Mouse (Mus musculus): ENCODE data around the gene Retreg2. TPM values are rescaled to one million over a fixed set of nuclear protein-coding genes. Genes with fewer than 3 reads are reported as not detected.

Retreg2 gene
- polyA plus RNA-seq, 1 experiment, result 44.3 TPM

- H3K4me1 ChIP-seq (ENCODE audit: control insufficient read depth, insufficient read depth, low read length), result no peaks in the 10 kb centered on the region
- TF ChIP-seq CTCF (IDR thresholded peaks at IDR 0.05; ENCODE audit: borderline replicate concordance, insufficient read depth, low read length), result no peak
- no peak for TF ChIP-seq POLR2A (IDR thresholded peaks at IDR 0.05; ENCODE audit: low read depth, low read length)
Observed at GRCm38 (mm10) chr1:75160256-75160617, 17.7 kb downstream of the Retreg2 start.

DNA sequence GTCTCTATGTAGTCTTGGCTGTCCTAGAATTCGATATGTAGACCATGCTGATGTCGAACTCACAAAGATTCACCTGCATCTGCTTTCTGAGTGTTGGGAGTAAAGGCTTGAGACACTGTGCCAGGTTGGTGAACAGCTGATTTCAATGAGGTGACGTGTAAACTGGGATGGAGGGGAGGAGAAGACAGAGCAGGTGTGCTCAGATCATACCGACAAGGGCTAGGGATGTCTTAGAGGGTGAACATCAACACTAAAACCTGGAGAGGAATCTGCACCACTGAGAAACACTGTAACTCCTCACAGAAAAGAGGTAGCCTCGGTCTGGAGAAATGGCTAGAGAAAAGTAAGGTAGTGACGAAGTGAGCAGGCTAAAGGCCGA lies 25.5 kb downstream of the Retreg2 start:
- no peak for TF ChIP-seq POLR2A (IDR thresholded peaks at IDR 0.05; ENCODE audit: low read depth, low read length)
- no peak for TF ChIP-seq CTCF (IDR thresholded peaks at IDR 0.05; ENCODE audit: borderline replicate concordance, insufficient read depth, low read length)
- H3K27ac ChIP-seq (ENCODE audit: insufficient read depth, low read length), result no peak overlapping the region

More at GRCm38 (mm10) chr1:75160256-75160617, 17.7 kb downstream of the Retreg2 start:
- Histone ChIP-seq H3K27ac (ENCODE audit: insufficient read depth, low read length) (no peak overlapping the region), H3K4me3 (ENCODE audit: insufficient read depth, low read length) (no peak overlapping the region)

DNA sequence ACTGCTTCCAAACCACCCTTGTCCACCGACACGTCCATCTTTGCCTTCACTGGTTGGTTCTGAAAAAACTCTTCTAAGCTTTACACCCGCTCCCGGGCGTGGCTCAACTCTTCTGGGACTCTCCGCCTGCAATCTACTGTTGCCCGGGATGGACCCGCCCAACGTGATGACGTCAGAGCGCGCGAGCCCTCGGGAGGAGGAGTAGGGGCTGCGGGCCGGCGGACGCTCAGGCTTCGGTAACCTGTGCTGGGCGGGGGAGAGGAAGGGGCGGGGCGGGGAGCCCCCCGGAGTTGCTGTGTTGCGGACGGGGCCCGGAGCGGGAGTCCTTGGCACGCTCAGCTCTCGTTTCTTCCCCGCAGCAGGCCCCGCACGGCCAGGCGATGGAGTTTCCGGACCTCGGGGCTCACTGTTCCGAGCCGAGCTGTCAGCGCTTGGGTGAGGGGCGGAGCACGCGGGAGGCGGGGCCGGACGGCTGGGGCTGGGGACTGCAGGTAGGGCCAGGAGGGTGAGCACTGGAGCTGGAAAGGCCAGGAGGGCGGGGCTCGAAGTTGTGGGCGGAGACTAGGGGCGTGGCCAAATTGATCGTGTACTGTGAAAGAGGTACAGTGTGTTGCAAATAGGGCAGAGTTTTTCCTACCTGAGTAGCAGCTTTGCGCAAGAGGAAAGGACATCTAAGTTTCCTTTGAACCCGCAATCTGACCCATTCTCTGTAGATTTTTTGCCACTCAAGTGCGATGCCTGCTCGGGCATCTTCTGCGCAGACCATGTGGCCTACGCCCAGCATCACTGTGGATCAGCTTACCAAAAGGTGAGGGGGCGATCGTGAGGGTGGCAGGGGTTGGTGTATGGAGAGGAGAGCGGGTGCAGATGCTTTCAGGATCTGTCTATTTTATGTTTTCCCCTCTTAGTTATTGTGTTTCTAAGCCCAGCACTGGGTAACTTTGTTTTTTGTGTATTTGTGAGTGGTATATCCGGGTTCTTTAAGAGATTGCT lies 26.2 kb downstream of the Retreg2 start, which contains the start of gene Zfand2b:
Zfand2b (plus strand) TSS at position 175 of the 993 bp plus-strand sequence.
- Histone ChIP-seq H3K27ac (ENCODE audit: insufficient read depth, low read length) (no peak within 1 kb of the TSS), H3K4me1 (ENCODE audit: control insufficient read depth, insufficient read depth, low read length) (no peaks in the 10 kb centered on the region; the same call in 1 of the 2 replicates), H3K4me3 (ENCODE audit: insufficient read depth, low read length) (peak within 1 kb of the TSS; percentile 71)
- TF ChIP-seq POLR2A (IDR thresholded peaks at IDR 0.05; ENCODE audit: low read depth, low read length), result peak; percentile 86
- TF ChIP-seq CTCF (IDR thresholded peaks at IDR 0.05; ENCODE audit: borderline replicate concordance, insufficient read depth, low read length), result no peak

More for the DNA sequence above, 25.5 kb downstream of the Retreg2 start:
- H3K4me3 ChIP-seq (ENCODE audit: insufficient read depth, low read length), result peak overlapping the region; percentile 23
- no peaks in the 10 kb centered on the region; the same call in 1 of the 2 replicates for H3K4me1 ChIP-seq (ENCODE audit: control insufficient read depth, insufficient read depth, low read length)

DNA sequence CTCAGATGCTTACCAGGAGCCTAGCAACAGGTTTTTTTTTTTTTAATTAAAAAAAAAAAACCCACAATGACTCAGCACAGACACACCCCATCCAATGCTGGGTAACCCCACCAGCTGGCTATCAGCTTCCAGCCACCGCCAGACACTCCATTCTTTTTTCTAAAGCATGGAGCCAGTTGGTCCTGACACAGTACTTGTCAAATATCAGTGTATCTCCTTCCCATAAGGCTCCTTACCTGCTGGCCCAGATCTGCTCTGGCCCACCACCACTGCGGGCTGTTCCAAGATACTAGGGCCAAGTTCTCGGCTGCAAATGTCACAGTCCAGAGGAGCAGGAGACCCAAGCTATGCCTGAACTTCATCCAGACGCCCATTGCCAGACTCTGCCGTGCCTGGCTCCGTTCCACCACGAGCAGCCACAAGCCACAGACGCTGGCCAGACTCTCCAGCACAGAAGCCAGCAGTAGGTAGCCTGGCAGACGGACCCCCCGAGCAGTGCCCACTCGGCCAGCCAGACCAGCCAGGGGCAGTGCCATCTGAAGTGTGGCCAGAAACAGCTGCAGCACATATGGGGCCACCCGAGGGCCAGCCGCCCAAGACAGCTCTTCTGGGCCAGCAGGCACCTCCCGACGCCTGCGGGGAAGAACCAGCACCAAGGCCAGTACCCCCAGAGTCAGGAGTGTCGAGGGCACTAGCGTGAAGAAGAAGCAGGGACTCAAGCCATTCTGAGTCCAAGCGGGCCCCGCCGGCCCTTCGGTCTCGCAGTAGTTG lies 36.9 kb downstream of the Retreg2 start:
- no peaks in the 10 kb centered on the region for H3K4me1 ChIP-seq (ENCODE audit: control insufficient read depth, insufficient read depth, low read length)
- no peak overlapping the region; the same call in 1 of the 2 replicates for H3K27ac ChIP-seq (ENCODE audit: insufficient read depth, low read length)
- H3K4me3 ChIP-seq (ENCODE audit: insufficient read depth, low read length), result peak overlapping the region; percentile 52
- no peak for TF ChIP-seq CTCF (IDR thresholded peaks at IDR 0.05; ENCODE audit: borderline replicate concordance, insufficient read depth, low read length)
- no peak for TF ChIP-seq POLR2A (IDR thresholded peaks at IDR 0.05; ENCODE audit: low read depth, low read length)

DNA sequence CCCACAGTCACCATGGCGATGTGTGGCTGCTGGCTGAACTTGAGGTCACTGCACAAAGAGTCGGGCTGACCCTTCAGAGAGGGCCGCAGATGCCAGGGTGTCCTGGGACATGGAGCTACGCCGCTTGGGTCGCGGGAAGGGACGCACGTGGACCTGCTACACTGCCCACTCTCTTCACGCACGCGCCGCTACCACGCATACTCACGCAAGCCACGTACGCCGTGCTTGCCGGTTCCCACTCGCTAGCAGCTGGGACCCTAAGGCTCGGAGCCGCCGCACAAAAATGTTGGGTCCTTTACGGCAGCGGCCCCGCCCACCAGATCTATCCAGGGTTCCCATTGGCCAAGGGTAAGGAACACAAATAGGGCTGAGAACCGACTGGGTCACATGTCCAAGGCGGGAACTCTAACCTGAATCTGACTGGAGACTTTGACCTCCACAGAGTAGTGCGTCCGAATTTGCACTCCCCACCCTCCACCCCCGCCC lies 37.6 kb downstream of the Retreg2 start, which contains the start of gene Abcb6:
Abcb6 (minus strand) TSS at position 288 of the 486 bp plus-strand sequence.
- TF ChIP-seq POLR2A (IDR thresholded peaks at IDR 0.05; ENCODE audit: low read depth, low read length) (peak; percentile 64), CTCF (IDR thresholded peaks at IDR 0.05; ENCODE audit: borderline replicate concordance, insufficient read depth, low read length) (no peak)
- Histone ChIP-seq H3K4me3 (ENCODE audit: insufficient read depth, low read length) (peak within 1 kb of the TSS; percentile 52), H3K27ac (ENCODE audit: insufficient read depth, low read length) (no peak within 1 kb of the TSS; the same call in 1 of the 2 replicates), H3K4me1 (ENCODE audit: control insufficient read depth, insufficient read depth, low read length) (no peaks in the 10 kb centered on the region)

GRCm38 (mm10) chr1:75180741-75181140 lies 38.2 kb downstream of the Retreg2 start:
- no peaks in the 10 kb centered on the region for H3K4me1 ChIP-seq (ENCODE audit: control insufficient read depth, insufficient read depth, low read length)
- no peak overlapping the region for H3K27ac ChIP-seq (ENCODE audit: insufficient read depth, low read length)
- TF ChIP-seq POLR2A (IDR thresholded peaks at IDR 0.05; ENCODE audit: low read depth, low read length) (no peak), CTCF (IDR thresholded peaks at IDR 0.05; ENCODE audit: borderline replicate concordance, insufficient read depth, low read length) (no peak)
- H3K4me3 ChIP-seq (ENCODE audit: insufficient read depth, low read length), result no peak overlapping the region

DNA sequence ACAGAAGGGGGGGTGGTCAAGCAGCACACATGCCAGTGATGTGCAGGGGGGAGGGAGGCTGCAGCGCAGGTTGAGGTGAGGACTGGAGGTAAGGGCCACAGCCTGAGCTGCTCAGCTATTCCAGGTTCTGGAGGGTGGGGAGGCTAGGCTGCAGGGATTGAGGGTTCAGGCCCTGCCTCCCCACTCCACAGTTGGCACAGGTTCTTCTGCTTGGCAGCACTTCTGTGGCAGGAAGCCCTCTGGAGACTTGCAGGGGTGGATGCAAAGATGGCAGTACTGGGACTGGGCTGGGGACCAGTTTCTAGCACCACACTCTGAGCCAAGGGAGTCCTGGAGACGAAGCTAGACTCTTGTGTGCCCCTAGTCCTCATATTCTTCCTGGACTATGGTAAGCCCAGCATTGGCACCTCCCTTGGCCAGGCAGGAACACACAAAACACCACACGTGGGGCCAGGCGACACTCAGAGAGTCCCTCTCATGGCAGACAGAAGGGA lies 38.8 kb downstream of the Retreg2 start:
- no peaks in the 10 kb centered on the region for H3K4me1 ChIP-seq (ENCODE audit: control insufficient read depth, insufficient read depth, low read length)
- TF ChIP-seq CTCF (IDR thresholded peaks at IDR 0.05; ENCODE audit: borderline replicate concordance, insufficient read depth, low read length), result no peak
- no peak for TF ChIP-seq POLR2A (IDR thresholded peaks at IDR 0.05; ENCODE audit: low read depth, low read length)
- no peak overlapping the region for H3K27ac ChIP-seq (ENCODE audit: insufficient read depth, low read length)
- no peak overlapping the region for H3K4me3 ChIP-seq (ENCODE audit: insufficient read depth, low read length)

- TF ChIP-seq CTCF (IDR thresholded peaks at IDR 0.05; ENCODE audit: borderline replicate concordance, insufficient read depth, low read length) (no peak), POLR2A (IDR thresholded peaks at IDR 0.05; ENCODE audit: low read depth, low read length) (no peak)
- Histone ChIP-seq H3K4me3 (ENCODE audit: insufficient read depth, low read length) (no peak overlapping the region), H3K27ac (ENCODE audit: insufficient read depth, low read length) (no peak overlapping the region), H3K4me1 (ENCODE audit: control insufficient read depth, insufficient read depth, low read length) (no peaks in the 10 kb centered on the region)
Observed at GRCm38 (mm10) chr1:75182160-75182559, 39.6 kb downstream of the Retreg2 start.

DNA sequence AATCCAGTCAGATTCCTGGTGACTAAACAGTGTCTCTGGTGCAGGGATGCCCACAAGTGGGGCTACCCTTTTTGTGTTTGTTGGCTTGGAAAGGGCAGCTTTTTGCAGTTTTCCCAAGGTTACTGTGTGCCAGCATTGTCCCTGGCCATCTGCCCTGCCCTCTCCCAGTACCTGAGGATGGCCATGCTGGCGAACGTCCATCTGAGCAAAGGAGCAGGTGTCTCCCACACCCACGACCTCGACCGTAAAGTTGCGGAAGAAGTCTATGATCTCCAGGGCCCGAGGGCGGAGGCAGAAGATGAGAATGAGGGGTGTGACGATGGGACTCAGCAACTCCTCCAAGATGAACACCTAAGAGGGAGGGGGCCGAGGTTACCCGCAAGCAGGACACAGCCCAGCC lies 42.9 kb downstream of the Retreg2 start:
- Histone ChIP-seq H3K27ac (ENCODE audit: insufficient read depth, low read length) (no peak overlapping the region), H3K4me3 (ENCODE audit: insufficient read depth, low read length) (no peak overlapping the region), H3K4me1 (ENCODE audit: control insufficient read depth, insufficient read depth, low read length) (no peaks in the 10 kb centered on the region)
- TF ChIP-seq CTCF (IDR thresholded peaks at IDR 0.05; ENCODE audit: borderline replicate concordance, insufficient read depth, low read length) (no peak), POLR2A (IDR thresholded peaks at IDR 0.05; ENCODE audit: low read depth, low read length) (no peak)
